Mouse (Mus musculus) C2C12 (cell line): Measurements from ENCODE around the gene Trpd52l3.

Experiments
- CTCF ChIP-seq: IDR thresholded peaks from one replicate; pipeline ENCODE4 v1.5.1; 2011; ENCODE audit not compliant: control insufficient read depth, insufficient read depth, insufficient read length
- MAX ChIP-seq: IDR thresholded peaks from one replicate; pipeline ENCODE4 v1.6.1; 2011; ENCODE audit warnings: mild to moderate bottlenecking, control low read depth
- MYOD1 ChIP-seq: IDR thresholded peaks from one replicate; pipeline ENCODE4 v1.6.1; 2011; ENCODE audit warnings: low read depth; ENCODE audit not compliant: control insufficient read depth, insufficient read length
- USF1 ChIP-seq: IDR thresholded peaks from one replicate; pipeline ENCODE4 v1.6.1; 2011; ENCODE audit warnings: low read depth, mild to moderate bottlenecking, control low read depth, moderate library complexity

- TF ChIP-seq USF1 (no peak), CTCF (no peak), MYOD1 (no peak), MAX (no peak)
Observed at GRCm38 (mm10) chr19:29961842-29962241, 41.7 kb upstream of the Trpd52l3 start.
